Mouse (Mus musculus): Measurements from ENCODE around the gene Skap2.

Skap2 gene

DNA sequence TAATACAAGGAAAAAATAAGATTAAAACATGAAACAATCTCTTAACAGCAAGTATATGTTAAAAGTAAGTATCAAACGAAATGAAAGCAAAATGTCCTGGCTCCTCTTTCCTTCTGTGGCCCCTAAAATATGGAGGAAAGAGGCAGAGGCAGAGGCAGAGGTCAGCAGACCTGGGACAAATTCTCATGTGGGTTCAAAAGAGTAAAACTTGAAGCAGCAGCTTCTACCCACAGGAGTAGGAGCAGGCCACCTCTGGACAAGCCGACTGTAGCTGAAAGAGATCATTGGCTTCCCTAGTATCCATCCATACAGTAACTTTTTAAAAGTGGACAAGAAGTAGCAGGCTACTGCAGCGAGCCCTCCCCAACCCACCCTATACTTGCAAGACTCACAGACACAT lies 7.4 kb downstream of the Skap2 start:
- DNase-seq: no peak

- DNase-seq: no peak
Measured at GRCm38 (mm10) chr6:52002676-52003075, 9.7 kb downstream of the Skap2 start.

GRCm38 (mm10) chr6:51999157-51999478 lies 13.2 kb downstream of the Skap2 start:
- no peak for DNase-seq

DNA sequence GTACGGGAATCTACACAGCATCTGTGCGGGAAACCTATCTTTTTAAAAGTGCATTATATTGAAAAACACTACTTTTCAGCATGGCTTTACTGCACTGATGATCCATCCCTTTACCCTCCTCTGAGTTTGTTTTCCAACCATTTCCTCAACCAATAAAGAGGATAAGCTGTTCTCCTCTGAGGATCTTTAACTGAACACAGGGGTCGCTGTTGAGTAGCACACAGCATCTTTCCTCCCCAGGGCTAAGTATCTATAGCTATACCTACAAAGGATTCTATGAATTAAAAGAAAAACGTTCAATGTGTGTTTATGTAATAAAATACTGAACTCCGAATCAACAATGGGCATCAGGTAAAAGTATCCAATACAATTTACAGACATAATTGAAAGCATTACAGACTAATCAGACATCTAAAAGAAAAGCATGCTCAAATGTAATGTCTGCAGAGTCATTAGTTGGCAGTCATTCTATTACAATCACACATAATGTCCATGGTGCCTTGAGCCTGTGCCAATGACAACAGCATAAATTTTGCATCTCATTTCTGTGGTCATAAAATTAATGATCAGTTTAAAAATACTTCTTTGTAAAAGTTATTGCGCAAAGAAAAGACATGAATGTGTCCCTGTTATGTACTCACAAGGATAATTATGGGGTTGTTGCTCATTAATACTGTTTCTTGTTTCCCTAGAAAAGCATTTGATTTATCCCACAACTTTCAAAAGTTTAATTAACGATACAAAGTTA lies 13.8 kb downstream of the Skap2 start:
- DNase-seq: peak; percentile 17

GRCm38 (mm10) chr6:51987999-51988398 lies 24.4 kb downstream of the Skap2 start:
- DNase-seq: no peak

- no peak for DNase-seq
Measured at GRCm38 (mm10) chr6:51977638-51978037, 34.7 kb downstream of the Skap2 start.

- no peak for DNase-seq
Measured at GRCm38 (mm10) chr6:51975751-51976150, 36.6 kb downstream of the Skap2 start.

DNA sequence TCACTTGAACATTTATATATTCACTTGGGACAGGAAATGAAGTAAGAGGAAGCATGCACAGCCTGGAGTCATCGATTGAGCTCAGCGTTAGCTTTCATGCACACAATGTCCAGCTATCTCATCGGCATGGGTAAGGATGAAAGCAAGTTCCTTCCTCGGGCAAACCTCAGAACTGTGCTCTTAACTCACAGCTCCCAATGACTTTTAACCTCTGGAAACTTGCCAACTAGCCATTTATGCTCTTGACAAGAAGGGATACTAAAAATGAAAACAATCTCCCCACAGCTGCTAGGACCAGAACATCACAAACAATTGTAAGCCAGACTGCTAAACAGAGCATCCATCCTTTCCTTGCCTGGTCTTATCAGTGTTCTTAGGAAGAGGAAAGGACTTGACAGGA lies 53.4 kb downstream of the Skap2 start:
- DNase-seq: no peak

- no peak for DNase-seq
Measured at GRCm38 (mm10) chr6:51956048-51956792, 56.1 kb downstream of the Skap2 start.

DNA sequence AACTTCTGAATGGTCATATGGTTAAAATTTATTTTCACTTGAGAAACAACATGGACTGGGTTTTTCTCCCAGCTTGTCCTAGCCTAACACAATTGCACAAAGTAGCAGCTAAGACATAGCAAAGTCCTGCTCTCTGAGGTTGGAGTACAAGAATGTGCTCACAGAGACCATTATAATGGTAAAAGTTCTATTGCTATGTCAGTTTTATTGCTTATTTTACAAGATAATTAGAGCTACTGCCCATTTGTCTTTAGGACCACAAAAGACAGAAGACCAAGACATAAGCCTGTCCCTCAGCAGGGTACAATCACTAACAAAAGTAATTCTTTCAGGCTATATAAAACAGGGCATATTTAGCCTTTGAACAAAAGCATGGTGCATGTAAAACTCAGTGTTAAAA lies 64.7 kb downstream of the Skap2 start:
- no peak for DNase-seq

DNA sequence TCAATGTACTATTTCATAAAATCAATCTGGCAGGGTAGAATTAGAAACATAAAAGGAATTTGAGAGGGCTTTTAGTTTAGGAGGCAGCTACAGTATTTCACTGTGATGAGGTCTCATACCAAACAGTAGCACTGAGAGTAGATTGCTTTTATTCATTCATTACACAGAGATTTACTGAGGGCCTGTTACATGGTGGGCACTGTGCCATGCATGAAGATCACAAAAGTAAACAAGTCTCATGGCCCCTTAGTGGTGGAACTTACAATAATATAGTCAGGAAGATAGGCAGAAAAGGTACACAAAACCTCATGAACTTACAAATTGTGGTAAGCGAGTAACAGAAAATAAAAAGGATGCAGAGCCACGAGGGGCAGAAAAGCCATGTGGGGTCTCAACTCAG lies 67.4 kb downstream of the Skap2 start:
- DNase-seq: no peak

GRCm38 (mm10) chr6:51933998-51934397 lies 78.4 kb downstream of the Skap2 start:
- no peak for DNase-seq

DNA sequence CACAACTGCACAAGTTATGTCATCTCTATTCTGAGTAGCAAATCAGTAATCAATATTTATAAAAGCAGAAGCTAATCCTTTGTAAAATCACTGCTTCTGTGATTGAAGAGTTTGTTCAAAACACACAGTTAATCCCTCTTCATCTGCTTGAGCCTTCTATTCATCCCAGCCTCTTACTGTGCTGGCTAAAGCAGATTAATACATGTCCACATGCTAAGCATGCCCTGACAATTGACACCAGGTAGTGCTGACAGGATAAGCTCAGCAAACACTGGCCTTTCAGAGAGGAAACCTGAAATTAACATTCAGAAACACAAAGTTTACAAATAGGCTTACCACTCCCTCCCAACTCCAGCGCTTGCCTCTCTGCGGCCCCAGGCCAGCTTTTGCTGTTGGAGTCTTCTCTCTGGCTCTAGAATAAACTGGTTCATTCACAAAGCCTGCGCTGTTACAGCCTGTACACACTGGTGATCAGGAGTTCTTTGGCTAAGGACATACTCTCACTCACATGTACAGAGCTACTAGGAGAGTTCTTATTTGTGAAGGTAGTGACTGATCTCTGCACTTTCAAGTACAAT lies 79.2 kb downstream of the Skap2 start:
- DNase-seq: no peak

DNA sequence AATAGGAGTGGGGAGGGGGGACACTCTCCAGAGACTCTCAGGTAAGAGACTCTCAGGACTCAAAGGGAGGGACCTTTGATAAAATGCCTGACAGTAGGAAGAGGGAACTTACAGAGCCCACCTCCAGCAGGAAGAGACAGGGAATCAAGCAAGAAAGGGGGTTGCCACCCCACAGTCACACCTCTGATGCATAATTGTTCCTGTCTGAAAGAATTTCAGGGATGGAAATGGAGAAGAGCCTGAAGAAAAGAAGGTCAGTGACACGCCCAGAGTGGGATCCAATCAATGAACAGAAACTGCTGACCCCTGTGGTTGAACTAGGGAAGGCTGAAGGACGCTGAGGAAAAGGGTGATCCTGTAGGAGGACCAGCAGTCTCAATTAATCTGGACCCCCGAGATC lies 85.2 kb downstream of the Skap2 start:
- DNase-seq: no peak

DNA sequence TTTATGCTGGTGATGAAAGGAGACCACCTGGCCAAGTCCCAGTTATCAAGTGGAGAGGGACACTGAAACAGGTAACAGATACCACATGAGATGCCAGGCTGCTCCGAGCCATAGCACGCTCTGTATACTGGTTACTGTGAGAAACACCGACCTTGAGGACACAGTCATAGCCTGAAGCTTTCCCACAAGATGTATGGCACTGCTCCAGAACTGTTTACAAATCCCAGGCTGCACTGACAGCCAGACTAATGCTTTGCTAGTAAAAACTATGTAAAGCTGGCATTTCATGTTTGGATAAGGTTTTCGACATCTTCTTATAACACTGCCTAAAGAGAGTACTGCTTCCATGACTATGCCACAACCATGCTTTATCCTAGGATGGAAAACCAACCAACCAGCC lies 90.5 kb downstream of the Skap2 start:
- no peak for DNase-seq

DNA sequence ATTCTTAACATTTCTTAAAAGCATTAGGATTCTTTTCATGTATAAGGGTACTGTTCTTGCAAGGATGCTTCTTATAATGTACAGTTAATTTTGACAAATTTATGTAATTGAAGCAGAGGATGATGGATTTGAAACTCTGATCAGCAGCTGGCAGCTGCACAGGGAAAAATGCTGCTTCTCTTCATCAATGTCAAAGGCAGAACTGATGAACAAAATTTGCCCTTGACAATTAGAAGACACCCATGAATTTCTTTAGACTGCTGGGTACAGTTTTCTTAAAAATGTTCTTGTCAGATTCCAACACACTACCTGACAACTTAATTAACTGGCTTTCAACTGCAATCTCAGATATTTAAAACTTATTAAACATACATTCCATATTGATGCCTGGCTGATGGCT lies 103.9 kb downstream of the Skap2 start:
- no peak for DNase-seq

- DNase-seq: no peak
Measured at GRCm38 (mm10) chr6:51905659-51906058, 106.7 kb downstream of the Skap2 start.

DNA sequence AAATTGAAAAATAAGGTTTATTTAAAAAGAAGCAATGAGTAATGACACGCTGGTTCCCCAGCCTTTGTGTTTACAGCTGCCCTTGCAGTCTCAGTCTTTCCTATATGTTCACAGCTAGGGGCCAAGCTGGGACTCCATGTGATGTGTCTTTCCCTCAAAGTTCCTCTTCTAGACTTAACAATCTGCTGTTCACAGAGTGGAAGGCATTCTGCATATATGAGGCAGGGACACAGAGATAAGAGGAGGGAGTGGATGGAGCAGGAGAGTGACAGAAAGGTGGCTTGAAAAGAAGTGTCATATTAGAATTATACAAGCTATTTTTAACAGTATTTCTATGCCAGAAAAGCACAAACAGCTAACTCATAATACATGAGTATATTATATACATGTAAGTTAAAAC lies 110.8 kb downstream of the Skap2 start:
- no peak for DNase-seq

DNA sequence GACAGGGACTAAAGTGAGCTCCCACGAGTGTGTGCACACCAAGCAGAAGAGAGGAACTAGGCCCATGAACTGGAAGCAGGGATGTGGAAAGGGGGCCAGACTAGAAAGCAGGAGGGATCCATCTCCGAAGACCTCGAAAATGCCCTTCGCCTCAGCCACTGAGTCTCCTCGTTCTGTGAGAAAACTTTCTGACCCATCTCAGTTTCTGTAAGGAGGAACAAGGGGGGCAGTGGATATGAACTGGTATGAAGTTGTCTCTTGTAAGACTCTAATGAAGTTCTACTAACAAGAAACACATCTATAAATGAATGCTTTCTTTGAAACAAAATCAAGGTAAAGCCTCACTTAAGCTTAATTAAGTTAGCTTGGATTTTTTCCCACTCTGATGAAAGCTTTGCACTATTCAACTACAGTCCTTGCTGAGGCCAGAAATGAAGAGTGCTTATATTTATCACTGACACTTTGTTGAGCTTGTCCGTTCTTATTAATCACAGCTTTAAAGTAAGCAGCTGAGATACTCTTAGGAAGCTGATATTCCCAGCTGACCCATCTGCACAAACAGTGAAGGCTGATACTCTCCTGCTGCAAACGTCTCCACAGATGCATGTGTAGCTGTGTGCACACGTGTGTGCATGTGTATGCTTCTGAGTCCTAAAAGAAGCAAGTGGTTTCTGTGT lies 113.9 kb downstream of the Skap2 start:
- DNase-seq: no peak

GRCm38 (mm10) chr6:51895753-51896152 lies 116.6 kb downstream of the Skap2 start:
- DNase-seq: no peak

GRCm38 (mm10) chr6:51894717-51895116 lies 117.6 kb downstream of the Skap2 start:
- DNase-seq: no peak

DNA sequence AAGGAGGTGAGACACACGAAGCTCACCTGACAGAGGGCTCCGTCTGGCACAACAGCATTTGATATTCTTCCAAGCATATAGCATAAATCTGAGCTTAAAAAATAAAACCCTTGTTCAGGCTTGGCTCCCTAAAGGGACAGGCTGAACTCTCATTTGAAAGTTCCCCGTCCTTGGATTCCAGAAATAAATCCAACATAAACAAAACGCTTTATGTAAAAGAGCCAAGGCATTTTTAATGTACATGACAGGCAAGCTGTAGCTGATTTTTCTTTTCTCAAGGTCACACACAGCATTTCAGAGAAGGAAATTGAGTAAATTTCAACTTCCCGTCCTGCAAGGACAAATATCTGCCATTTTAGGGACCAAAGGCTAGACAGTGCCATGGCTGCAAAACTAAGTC lies 122.0 kb downstream of the Skap2 start:
- DNase-seq: no peak

DNA sequence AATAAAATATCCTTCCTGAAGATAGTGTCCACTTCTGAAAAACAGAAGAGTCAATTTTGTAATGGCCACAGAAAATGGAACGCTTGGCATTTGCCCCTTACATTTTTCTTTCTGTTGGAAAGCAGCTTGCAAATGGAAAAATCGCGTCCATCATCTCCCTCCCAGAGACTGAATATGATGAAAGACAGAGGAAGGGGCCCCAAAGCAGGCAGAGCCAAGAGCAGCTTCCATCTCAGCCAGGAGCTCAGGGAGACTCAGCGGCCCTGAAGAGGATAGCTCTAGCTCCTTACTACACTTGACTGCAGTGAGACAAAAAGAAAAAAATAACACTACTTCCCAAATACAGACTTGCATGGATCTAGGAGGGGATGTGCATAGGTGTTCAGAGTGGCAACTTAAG lies 122.5 kb downstream of the Skap2 start:
- no peak for DNase-seq

DNA sequence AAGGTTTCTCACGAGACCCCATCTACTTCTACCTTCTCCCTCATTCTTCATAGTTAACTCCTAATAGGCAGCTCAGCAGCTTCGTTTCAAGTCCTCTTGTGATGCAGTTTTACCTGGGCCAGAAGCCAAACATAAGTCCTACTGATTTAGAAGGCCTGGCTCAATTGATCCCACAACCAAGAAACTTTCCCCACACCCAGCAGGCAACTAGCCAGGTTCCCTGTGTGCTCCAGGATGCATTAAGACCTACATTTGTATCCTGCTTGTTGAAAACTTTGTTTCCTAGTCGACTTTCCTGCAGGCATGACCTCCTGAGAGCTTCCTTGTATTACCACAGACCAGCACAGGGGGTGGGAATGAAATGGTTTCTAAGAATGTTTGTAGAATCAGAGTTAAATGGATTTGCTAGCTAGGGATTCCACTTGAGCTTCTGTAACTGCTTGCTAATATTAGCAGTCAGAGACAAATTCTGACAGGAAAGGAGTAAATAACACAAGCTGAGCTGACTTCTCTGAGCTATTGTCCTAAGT lies 125.4 kb downstream of the Skap2 start:
- DNase-seq: no peak
